Mouse (Mus musculus) bone marrow, adult 2 months (tissue): ENCODE measurements around the gene Erc2.

Source experiments
- CTCF ChIP-seq: fragments of 200-500 bp; IDR thresholded peaks from 2 replicates; pipeline ENCODE4 v1.5.1; 2011; ENCODE audit warnings: low read length, control low read depth; ENCODE audit not compliant: control insufficient read depth, insufficient read depth
- POLR2A ChIP-seq: fragments of 200-500 bp; IDR thresholded peaks from 2 replicates; pipeline ENCODE4 v1.6.1; 2011; ENCODE audit warnings: low read depth, mild to moderate bottlenecking, control low read depth, low read length, borderline replicate concordance; ENCODE audit not compliant: control insufficient read depth

GRCm38 (mm10) chr14:28060891-28061290 lies 438.7 kb downstream of the Erc2 start:
- TF ChIP-seq CTCF (no peak), POLR2A (no peak)
